Mouse (Mus musculus): ENCODE data around the gene Plcd1. TPM values are rescaled to one million over a fixed set of nuclear protein-coding genes. Genes with fewer than 3 reads are reported as not detected.

Plcd1 gene
- polyA plus RNA-seq, 1 experiment from 2014 or later: 14.9 TPM

DNA sequence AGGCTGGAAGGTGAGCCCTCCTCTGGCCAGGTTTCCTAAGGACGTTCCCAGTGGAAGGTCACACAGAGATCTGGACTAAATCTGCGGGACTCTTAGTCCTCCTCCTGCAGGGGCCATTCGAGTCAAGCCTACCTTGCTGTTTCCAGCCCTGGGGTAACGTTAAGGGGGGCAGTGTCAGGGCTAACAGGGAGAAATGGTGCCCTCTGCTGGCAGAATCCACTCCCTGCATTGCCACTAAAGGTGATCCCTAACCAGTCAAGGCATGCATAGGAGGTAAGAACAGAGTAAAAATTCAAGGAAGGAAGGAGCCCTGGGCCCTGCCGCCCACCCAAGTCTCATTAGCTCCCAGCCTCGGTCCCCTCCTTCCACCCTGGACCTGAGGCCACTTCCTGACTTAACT lies 25.7 kb downstream of the Plcd1 start:
- H3K9ac ChIP-seq (ENCODE audit: low read length): no peak overlapping the region
- H3K36me3 ChIP-seq (ENCODE audit: control insufficient read depth, insufficient read depth, low read length): no peaks in the 10 kb centered on the region
- no peaks in the 10 kb centered on the region for H3K27me3 ChIP-seq (ENCODE audit: control insufficient read depth, insufficient read depth, low read length)
- 5% methylated on average over 6 of the region's 6 CpGs for WGBS
- no peak overlapping the region for H3K27ac ChIP-seq (ENCODE audit: low read depth, low read length)
- DNase-seq (ENCODE audit: low spot score): peak; percentile 88
- peak; percentile 54 for ATAC-seq (replicated peaks; ENCODE audit: low FRiP score)
- H3K4me2 ChIP-seq (ENCODE audit: low read depth, low read length, severe bottlenecking): no peak overlapping the region
- H3K4me1 ChIP-seq (replicated peaks; ENCODE audit: control insufficient read depth, insufficient read depth, low read length): no peaks in the 10 kb centered on the region
- no peaks in the 10 kb centered on the region for H3K9me3 ChIP-seq (ENCODE audit: control insufficient read depth, low read length)
- H3K4me3 ChIP-seq (ENCODE audit: low read depth, low read length): no peak overlapping the region

DNA sequence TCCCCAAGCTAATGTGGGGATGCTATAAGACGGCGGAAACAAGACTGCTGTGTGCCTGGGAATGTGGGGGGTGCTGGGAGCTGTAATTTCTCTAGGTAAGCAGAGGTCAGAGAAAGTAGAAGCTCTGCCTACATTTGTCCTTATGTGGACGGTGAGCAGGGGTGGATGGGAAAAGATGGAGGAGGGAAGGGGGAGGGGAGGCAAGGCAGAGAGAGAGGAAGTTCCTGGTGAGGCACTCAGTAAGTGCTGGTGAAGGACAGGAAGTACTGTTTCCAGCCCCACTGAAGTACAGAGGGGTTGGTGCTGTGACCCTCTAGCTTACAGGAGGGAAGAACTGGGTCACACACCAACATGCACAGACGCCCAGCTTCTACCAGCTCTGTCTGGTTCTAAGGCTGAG lies 29.0 kb downstream of the Plcd1 start:
- Histone ChIP-seq H3K27me3 (ENCODE audit: control insufficient read depth, insufficient read depth, low read length) (no peaks in the 10 kb centered on the region), H3K4me2 (ENCODE audit: low read depth, low read length, severe bottlenecking) (no peak overlapping the region), H3K4me3 (ENCODE audit: low read depth, low read length) (no peak overlapping the region), H3K9ac (ENCODE audit: low read length) (no peak overlapping the region), H3K36me3 (ENCODE audit: control insufficient read depth, insufficient read depth, low read length) (no peaks in the 10 kb centered on the region), H3K4me1 (replicated peaks; ENCODE audit: control insufficient read depth, insufficient read depth, low read length) (no peaks in the 10 kb centered on the region), H3K27ac (ENCODE audit: low read depth, low read length) (no peak overlapping the region), H3K9me3 (ENCODE audit: control insufficient read depth, low read length) (no peaks in the 10 kb centered on the region)
- no peak for ATAC-seq (replicated peaks; ENCODE audit: low FRiP score)
- WGBS: 72% methylated on average over 4 of the region's 4 CpGs
- no peak for DNase-seq (ENCODE audit: low spot score)

DNA sequence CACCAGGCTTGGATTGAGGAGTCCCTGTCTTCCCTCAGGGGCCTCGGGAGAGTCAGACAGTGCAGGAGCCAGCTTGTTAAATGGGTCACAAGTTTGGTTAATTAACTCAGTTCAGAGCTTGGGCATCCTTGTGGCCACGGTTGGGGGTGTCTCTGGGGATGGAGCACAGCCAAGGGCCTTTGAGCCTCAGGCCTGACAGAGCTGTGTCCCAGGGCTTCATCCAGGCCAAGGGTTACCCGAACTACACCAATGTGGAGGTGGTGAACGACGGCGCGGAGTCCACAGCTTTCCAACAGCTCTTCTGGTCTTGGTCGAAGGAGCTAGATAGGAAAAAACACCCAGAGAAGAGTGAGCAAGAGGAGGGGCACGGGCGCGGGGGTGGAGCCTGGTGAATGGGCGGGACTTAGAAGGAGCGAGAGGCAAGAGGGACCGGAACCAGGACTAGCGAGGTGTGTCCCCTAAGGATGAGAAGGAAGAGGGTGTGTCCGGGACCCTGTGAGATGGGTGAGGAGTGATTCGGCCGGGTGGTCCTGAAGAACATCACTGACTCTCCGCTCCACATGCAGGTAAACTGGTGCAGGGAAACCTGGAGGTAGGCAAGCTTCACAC lies 30.2 kb downstream of the Plcd1 start:
- Histone ChIP-seq H3K4me2 (ENCODE audit: low read depth, low read length, severe bottlenecking) (no peak overlapping the region), H3K9ac (ENCODE audit: low read length) (no peak overlapping the region), H3K27me3 (ENCODE audit: control insufficient read depth, insufficient read depth, low read length) (no peaks in the 10 kb centered on the region), H3K4me3 (ENCODE audit: low read depth, low read length) (no peak overlapping the region), H3K36me3 (ENCODE audit: control insufficient read depth, insufficient read depth, low read length) (no peaks in the 10 kb centered on the region), H3K4me1 (replicated peaks; ENCODE audit: control insufficient read depth, insufficient read depth, low read length) (no peaks in the 10 kb centered on the region), H3K27ac (ENCODE audit: low read depth, low read length) (no peak overlapping the region), H3K9me3 (ENCODE audit: control insufficient read depth, low read length) (no peaks in the 10 kb centered on the region)
- DNase-seq (ENCODE audit: low spot score) (no peak), ATAC-seq (replicated peaks; ENCODE audit: low FRiP score) (0 out of 2 replicates have a peak, but pooled peaks have one; percentile 37)
- 33% methylated on average over 19 of the region's 19 CpGs for WGBS

DNA sequence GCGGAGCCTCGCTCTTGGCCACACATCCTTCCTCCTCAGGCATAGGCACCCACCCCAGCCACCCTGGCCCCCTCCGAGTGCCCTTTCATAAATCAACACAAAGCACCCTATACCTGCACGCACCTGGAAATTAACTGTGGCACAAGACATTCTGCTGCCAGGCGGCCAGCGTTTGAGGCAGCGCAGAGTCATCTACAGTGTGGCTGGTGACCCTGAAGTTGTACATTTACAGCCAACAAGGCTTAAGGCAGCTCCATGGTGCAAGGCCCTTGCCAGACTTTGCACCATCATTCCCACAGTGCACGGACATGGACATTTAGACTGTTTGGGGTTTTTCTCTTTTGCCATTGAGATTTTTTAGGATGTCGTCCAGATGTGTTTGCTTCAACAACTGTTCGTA lies 32.6 kb downstream of the Plcd1 start:
- H3K4me2 ChIP-seq (ENCODE audit: low read depth, low read length, severe bottlenecking): no peak overlapping the region
- H3K9me3 ChIP-seq (ENCODE audit: control insufficient read depth, low read length): no peaks in the 10 kb centered on the region
- no peak overlapping the region for H3K4me3 ChIP-seq (ENCODE audit: low read depth, low read length)
- H3K36me3 ChIP-seq (ENCODE audit: control insufficient read depth, insufficient read depth, low read length): no peaks in the 10 kb centered on the region
- H3K27me3 ChIP-seq (ENCODE audit: control insufficient read depth, insufficient read depth, low read length): no peaks in the 10 kb centered on the region; the same call in 1 of the 2 replicates
- ATAC-seq (replicated peaks; ENCODE audit: low FRiP score) (no peak), DNase-seq (ENCODE audit: low spot score) (no peak)
- H3K9ac ChIP-seq (ENCODE audit: low read length): no peak overlapping the region
- H3K27ac ChIP-seq (ENCODE audit: low read depth, low read length): no peak overlapping the region
- no peaks in the 10 kb centered on the region; the same call in 1 of the 2 replicates for H3K4me1 ChIP-seq (replicated peaks; ENCODE audit: control insufficient read depth, insufficient read depth, low read length)
- WGBS: 91% methylated on average over 10 of the region's 10 CpGs

DNA sequence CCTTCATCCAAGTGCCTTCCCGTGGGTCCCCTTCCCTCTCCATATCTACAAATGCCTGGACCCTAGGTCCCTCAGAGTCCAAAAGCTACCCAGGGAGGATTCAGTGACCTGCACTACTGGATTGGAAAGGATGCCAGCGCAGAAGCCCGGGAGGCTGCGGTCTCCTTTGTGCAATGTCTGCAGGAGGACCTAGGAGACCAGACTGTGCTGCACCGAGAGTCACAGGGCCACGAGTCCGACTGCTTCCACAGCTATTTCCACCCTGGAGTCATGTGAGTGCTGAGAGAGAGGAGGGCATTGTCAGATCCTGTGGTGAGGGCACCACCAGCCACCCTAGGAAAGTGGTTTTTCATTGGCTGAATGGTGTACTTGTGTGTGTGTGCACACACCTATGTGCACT lies 35.1 kb downstream of the Plcd1 start:
- no peak overlapping the region for H3K4me2 ChIP-seq (ENCODE audit: low read depth, low read length, severe bottlenecking)
- no peak for DNase-seq (ENCODE audit: low spot score)
- ATAC-seq (replicated peaks; ENCODE audit: low FRiP score): no peak
- WGBS: 84% methylated on average over 7 of the region's 7 CpGs
- H3K36me3 ChIP-seq (ENCODE audit: control insufficient read depth, insufficient read depth, low read length): no peaks in the 10 kb centered on the region
- H3K27ac ChIP-seq (ENCODE audit: low read depth, low read length): no peak overlapping the region
- H3K4me3 ChIP-seq (ENCODE audit: low read depth, low read length): no peak overlapping the region
- no peaks in the 10 kb centered on the region; the same call in 1 of the 2 replicates for H3K27me3 ChIP-seq (ENCODE audit: control insufficient read depth, insufficient read depth, low read length)
- no peaks in the 10 kb centered on the region for H3K9me3 ChIP-seq (ENCODE audit: control insufficient read depth, low read length)
- no peak overlapping the region for H3K9ac ChIP-seq (ENCODE audit: low read length)
- H3K4me1 ChIP-seq (replicated peaks; ENCODE audit: control insufficient read depth, insufficient read depth, low read length): no peaks in the 10 kb centered on the region; the same call in none of the 2 replicates

DNA sequence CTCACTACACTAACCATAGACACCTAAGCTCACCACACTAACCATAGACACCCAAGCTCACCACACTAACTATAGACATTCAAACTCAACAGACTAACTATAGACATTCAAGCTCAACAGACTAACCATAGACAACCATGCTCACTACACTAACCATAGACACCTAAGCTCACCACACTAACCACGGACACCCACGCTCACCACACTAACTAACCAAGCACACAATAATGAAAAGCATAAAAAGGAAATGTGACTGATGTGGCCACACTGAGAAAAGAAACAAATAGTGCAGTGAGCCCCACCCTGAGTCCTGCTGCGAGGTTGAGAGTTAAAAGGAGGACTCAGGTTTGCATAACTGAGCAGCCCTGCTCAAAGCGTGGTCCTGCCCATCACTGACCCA lies 38.0 kb downstream of the Plcd1 start:
- no peaks in the 10 kb centered on the region; the same call in 1 of the 2 replicates for H3K27me3 ChIP-seq (ENCODE audit: control insufficient read depth, insufficient read depth, low read length)
- DNase-seq (ENCODE audit: low spot score) (no peak), ATAC-seq (replicated peaks; ENCODE audit: low FRiP score) (no peak)
- no peak overlapping the region for H3K27ac ChIP-seq (ENCODE audit: low read depth, low read length)
- no peak overlapping the region for H3K4me3 ChIP-seq (ENCODE audit: low read depth, low read length)
- WGBS: 92% methylated on average over 4 of the region's 4 CpGs
- no peaks in the 10 kb centered on the region for H3K36me3 ChIP-seq (ENCODE audit: control insufficient read depth, insufficient read depth, low read length)
- H3K9me3 ChIP-seq (ENCODE audit: control insufficient read depth, low read length): no peaks in the 10 kb centered on the region
- no peaks in the 10 kb centered on the region; the same call in none of the 2 replicates for H3K4me1 ChIP-seq (replicated peaks; ENCODE audit: control insufficient read depth, insufficient read depth, low read length)
- H3K9ac ChIP-seq (ENCODE audit: low read length): no peak overlapping the region
- H3K4me2 ChIP-seq (ENCODE audit: low read depth, low read length, severe bottlenecking): no peak overlapping the region

DNA sequence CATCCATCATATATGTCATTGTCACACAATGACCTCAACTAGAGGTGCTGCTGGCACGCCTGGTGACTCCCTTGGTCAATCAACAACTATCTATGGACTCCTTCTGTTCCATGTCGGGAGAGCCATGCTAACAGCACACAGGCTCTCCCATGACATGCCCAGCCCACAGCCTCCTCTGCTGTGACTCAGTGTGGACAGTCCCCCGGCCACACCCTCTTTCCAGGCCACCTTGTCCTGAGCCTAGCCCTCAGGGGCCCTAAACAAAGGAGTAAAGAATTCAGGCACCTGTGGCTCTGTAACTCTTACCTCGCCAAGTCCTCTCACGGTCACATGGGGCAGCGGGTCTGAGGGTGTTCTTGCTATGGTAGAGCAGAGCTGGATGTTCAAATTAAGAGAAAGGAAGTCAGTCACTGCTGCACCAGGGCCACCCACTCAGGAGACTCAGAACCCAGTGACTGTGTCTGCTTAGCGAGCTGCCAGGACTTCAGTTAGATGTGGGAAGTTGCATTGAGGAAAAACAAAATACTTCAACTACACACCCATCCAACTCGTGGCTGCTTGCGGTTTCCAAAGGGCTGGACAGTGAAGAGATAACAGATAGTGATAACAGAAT lies 39.2 kb downstream of the Plcd1 start:
- Histone ChIP-seq H3K27ac (ENCODE audit: low read depth, low read length) (no peak overlapping the region), H3K9me3 (ENCODE audit: control insufficient read depth, low read length) (no peaks in the 10 kb centered on the region), H3K36me3 (ENCODE audit: control insufficient read depth, insufficient read depth, low read length) (no peaks in the 10 kb centered on the region), H3K27me3 (ENCODE audit: control insufficient read depth, insufficient read depth, low read length) (no peaks in the 10 kb centered on the region; the same call in 1 of the 2 replicates), H3K4me3 (ENCODE audit: low read depth, low read length) (no peak overlapping the region), H3K4me1 (replicated peaks; ENCODE audit: control insufficient read depth, insufficient read depth, low read length) (no peaks in the 10 kb centered on the region; the same call in none of the 2 replicates), H3K9ac (ENCODE audit: low read length) (no peak overlapping the region), H3K4me2 (ENCODE audit: low read depth, low read length, severe bottlenecking) (no peak overlapping the region)
- ATAC-seq (replicated peaks; ENCODE audit: low FRiP score): no peak
- no peak for DNase-seq (ENCODE audit: low spot score)
- WGBS: 80% methylated on average over 9 of the region's 9 CpGs

DNA sequence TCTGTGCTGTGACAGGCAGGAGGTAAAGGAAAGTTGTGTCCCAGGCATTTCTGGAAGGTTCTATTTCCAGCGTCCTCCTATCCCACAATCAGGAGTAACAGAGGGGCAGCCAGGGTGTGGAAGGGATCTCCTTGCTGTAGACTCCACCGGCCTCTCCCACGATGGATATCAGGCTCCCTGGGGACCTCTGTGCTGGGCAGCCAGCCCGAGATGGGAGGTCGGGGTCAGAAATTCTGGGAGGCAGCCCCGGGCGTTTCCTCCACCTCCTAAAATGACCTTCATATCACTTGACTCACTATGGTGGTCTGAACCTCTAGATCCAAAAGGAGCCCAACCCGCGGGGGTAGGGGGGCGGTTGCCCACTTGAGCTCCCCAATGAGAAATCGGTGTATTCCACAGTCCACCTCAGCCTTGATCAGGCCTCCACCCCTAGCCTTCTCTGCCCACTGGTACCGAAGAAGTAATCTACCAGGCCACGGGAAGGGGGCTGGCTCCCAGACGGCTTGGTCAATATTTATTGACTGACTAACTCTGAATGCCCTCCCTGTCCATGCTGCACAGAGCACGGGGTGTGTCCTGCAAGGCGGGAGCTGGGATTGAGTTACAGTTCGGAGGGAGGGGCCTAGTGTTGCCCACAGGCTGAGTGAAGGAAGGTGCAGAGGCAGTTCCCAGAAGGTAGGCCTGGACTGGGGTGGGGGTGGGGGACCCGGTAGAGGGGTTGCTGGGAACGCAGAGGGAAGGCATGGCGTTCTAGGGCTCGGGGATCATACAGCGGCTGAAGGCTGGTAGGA lies 41.0 kb downstream of the Plcd1 start, which contains the start of gene Vill:
TSS of gene Vill (plus strand) at position 625 of the 791 bp plus-strand sequence.
- Histone ChIP-seq H3K36me3 (ENCODE audit: control insufficient read depth, insufficient read depth, low read length) (no peaks in the 10 kb centered on the region), H3K4me1 (replicated peaks; ENCODE audit: control insufficient read depth, insufficient read depth, low read length) (no peaks in the 10 kb centered on the region; the same call in none of the 2 replicates), H3K4me3 (ENCODE audit: low read depth, low read length) (peak within 1 kb of the TSS; percentile 25), H3K4me2 (ENCODE audit: low read depth, low read length, severe bottlenecking) (peak within 1 kb of the TSS; percentile 58), H3K27ac (ENCODE audit: low read depth, low read length) (no peak within 1 kb of the TSS), H3K27me3 (ENCODE audit: control insufficient read depth, insufficient read depth, low read length) (no peaks in the 10 kb centered on the region; the same call in 1 of the 2 replicates), H3K9ac (ENCODE audit: low read length) (peak within 1 kb of the TSS; percentile 50), H3K9me3 (ENCODE audit: control insufficient read depth, low read length) (no peaks in the 10 kb centered on the region)
- DNase-seq (ENCODE audit: low spot score) (peak; percentile 72), ATAC-seq (replicated peaks; ENCODE audit: low FRiP score) (peak; percentile 87)
- WGBS: 18% methylated on average over 22 of the region's 22 CpGs

Measured in forebrain, embryonic 11.5 days (tissue).